Mouse (Mus musculus) limb, embryonic 11.5 days (tissue): Measurements from ENCODE around the gene Zfp280c. TPM values are rescaled to one million over a fixed set of nuclear protein-coding genes. Genes with fewer than 3 reads are reported as not detected.

Experiments
- ATAC-seq: fragments of 200-750 bp; cut with Nextera tagmentation; 2 replicates; pipeline ENCODE4 v1.8.0; 2017; ENCODE audit warnings: low read depth; ENCODE audit not compliant: insufficient number of reproducible peaks, low FRiP score, low TSS enrichment
- DNase-seq: peaks from one replicate; pipeline ENCODE4 v3.0.0-alpha.2; 2015; ENCODE audit warnings: low spot score
- H3K27ac ChIP-seq: fragments of 300-500 bp; sonication (generic); replicated peaks from 2 replicates; pipeline ENCODE4 v1.5.1; 2014; ENCODE audit warnings: low read depth, mild to moderate bottlenecking, low read length
- H3K27me3 ChIP-seq: fragments of 300-500 bp; sonication (generic); 2 replicates; pipeline ENCODE4 v1.6.1; 2014; ENCODE audit warnings: mild to moderate bottlenecking, low read length, mixed read lengths; ENCODE audit not compliant: control insufficient read depth, insufficient read depth
- H3K36me3 ChIP-seq: fragments of 300-500 bp; sonication (generic); 2 replicates; pipeline ENCODE4 v1.6.1; 2014; ENCODE audit warnings: mild to moderate bottlenecking, low read length, moderate library complexity, mixed read lengths; ENCODE audit not compliant: control insufficient read depth, insufficient read depth
- H3K4me1 ChIP-seq: fragments of 300-500 bp; sonication (generic); 2 replicates; pipeline ENCODE4 v1.6.1; 2014; ENCODE audit warnings: low read length, mixed read lengths; ENCODE audit not compliant: control insufficient read depth, insufficient read depth
- H3K4me2 ChIP-seq: fragments of 300-500 bp; sonication (generic); 2 replicates; pipeline ENCODE4 v1.6.1; 2014; ENCODE audit warnings: low read depth, mild to moderate bottlenecking, moderate library complexity; ENCODE audit not compliant: severe bottlenecking
- H3K4me3 ChIP-seq: fragments of 300-500 bp; sonication (generic); 2 replicates; pipeline ENCODE4 v1.5.1; 2014; ENCODE audit warnings: low read depth, low read length
- H3K9ac ChIP-seq: fragments of 300-500 bp; sonication (generic); 2 replicates; pipeline ENCODE4 v1.6.1; 2014; ENCODE audit warnings: mild to moderate bottlenecking, low read length
- H3K9me3 ChIP-seq: fragments of 300-500 bp; sonication (generic); 2 replicates; pipeline ENCODE4 v1.6.1; 2016; ENCODE audit warnings: low read length; ENCODE audit not compliant: control insufficient read depth
- WGBS: fragments of 180-500 bp; shearing (Covaris S2); extraction: QIAGEN DNeasy Blood & Tissue Kit; methylation state at CpG from one replicate; pipeline ENCODE4 v1.1.7; 2014; 5-methylcytosine and 5-hydroxymethylcytosine counted together
- polyA plus RNA-seq: library from polyadenylated mRNA; unstranded; fragments of >200 nt; fragmentation: Nextera tagmentation; extraction: Ambion mirVana; gene quantifications from 2 replicates; pipeline ENCODE4 v1.2.1, GENCODE M21; 2014

The Zfp280c gene
- polyA plus RNA-seq: 23.3 and 23.7 TPM in 2 replicates

GRCm38 (mm10) chrX:48594099-48594760 is at the start of gene Zfp280c:
Gene Zfp280c, minus strand, starts transcription at chrX:48594504.
- H3K4me1 ChIP-seq: no peaks in the 10 kb centered on the region
- no peaks in the 10 kb centered on the region for H3K36me3 ChIP-seq
- H3K9me3 ChIP-seq: no peaks in the 10 kb centered on the region
- DNase-seq: peak; percentile 75
- peak within 1 kb of the TSS; percentile 78 for H3K9ac ChIP-seq
- peak within 1 kb of the TSS; percentile 48 for H3K4me2 ChIP-seq
- WGBS: 19% methylated on average over 45 of the region's 45 CpGs
- no peaks in the 10 kb centered on the region for H3K27me3 ChIP-seq
- H3K27ac ChIP-seq: peak within 1 kb of the TSS; percentile 76
- ATAC-seq: peak; percentile 92
- H3K4me3 ChIP-seq: peak within 1 kb of the TSS; percentile 60

- H3K4me1 ChIP-seq: no peaks in the 10 kb centered on the region
- no peaks in the 10 kb centered on the region for H3K9me3 ChIP-seq
- no peak overlapping the region for H3K4me3 ChIP-seq
- DNase-seq (no peak), ATAC-seq (no peak)
- no peak overlapping the region for H3K4me2 ChIP-seq
- no peak overlapping the region for H3K9ac ChIP-seq
- no peaks in the 10 kb centered on the region for H3K27me3 ChIP-seq
- H3K27ac ChIP-seq: no peak overlapping the region
- WGBS: 66% methylated on average over 2 of the region's 2 CpGs
- no peaks in the 10 kb centered on the region for H3K36me3 ChIP-seq
Measured at GRCm38 (mm10) chrX:48637032-48637431, 42.7 kb upstream of the Zfp280c start.

GRCm38 (mm10) chrX:48624054-48624420 is 29.7 kb upstream of the Zfp280c start:
- DNase-seq (no peak), ATAC-seq (0 out of 2 replicates have a peak, but pooled peaks have one; percentile 31)
- peak overlapping the region; percentile 48 for H3K4me2 ChIP-seq
- no peaks in the 10 kb centered on the region for H3K36me3 ChIP-seq
- peak overlapping the region; percentile 5; the same call in 1 of the 2 replicates for H3K9ac ChIP-seq
- H3K27ac ChIP-seq: no peak overlapping the region
- H3K4me1 ChIP-seq: no peaks in the 10 kb centered on the region
- H3K27me3 ChIP-seq: no peaks in the 10 kb centered on the region
- peak overlapping the region; percentile 53 for H3K4me3 ChIP-seq
- 25% methylated on average over 9 of the region's 9 CpGs for WGBS
- no peaks in the 10 kb centered on the region for H3K9me3 ChIP-seq

- no peaks in the 10 kb centered on the region for H3K27me3 ChIP-seq
- peak within 1 kb of the TSS; percentile 48 for H3K4me2 ChIP-seq
- peak within 1 kb of the TSS; percentile 24 for H3K9ac ChIP-seq
- DNase-seq: peak; percentile 81
- H3K36me3 ChIP-seq: no peaks in the 10 kb centered on the region
- peak within 1 kb of the TSS; percentile 53 for H3K4me3 ChIP-seq
- H3K27ac ChIP-seq: peak within 1 kb of the TSS; percentile 43; the same call in 1 of the 2 replicates
- ATAC-seq: peak; percentile 89
- 15% methylated on average over 31 of the region's 38 CpGs for WGBS
- H3K4me1 ChIP-seq: no peaks in the 10 kb centered on the region
- no peaks in the 10 kb centered on the region for H3K9me3 ChIP-seq
Measured at GRCm38 (mm10) chrX:48623379-48624053, 29.2 kb upstream of the Zfp280c start, which contains the start of gene Slc25a14. Gene Slc25a14, plus strand, starts transcription at chrX:48623413.

- Histone ChIP-seq H3K4me1 (no peaks in the 10 kb centered on the region), H3K4me3 (peak overlapping the region; percentile 53), H3K27ac (peak overlapping the region; percentile 43; the same call in 1 of the 2 replicates), H3K9ac (no peak overlapping the region; the same call in 1 of the 2 replicates), H3K27me3 (no peaks in the 10 kb centered on the region), H3K36me3 (no peaks in the 10 kb centered on the region), H3K9me3 (no peaks in the 10 kb centered on the region), H3K4me2 (peak overlapping the region; percentile 39)
- ATAC-seq (no peak), DNase-seq (no peak)
- WGBS: 16% methylated on average over 4 of the region's 4 CpGs
Measured at GRCm38 (mm10) chrX:48623049-48623378, 28.7 kb upstream of the Zfp280c start.

GRCm38 (mm10) chrX:48604872-48605271 is 10.6 kb upstream of the Zfp280c start:
- Histone ChIP-seq H3K27me3 (no peaks in the 10 kb centered on the region), H3K4me1 (no peaks in the 10 kb centered on the region), H3K4me2 (no peak overlapping the region), H3K9ac (no peak overlapping the region), H3K9me3 (no peaks in the 10 kb centered on the region), H3K4me3 (no peak overlapping the region), H3K36me3 (no peaks in the 10 kb centered on the region), H3K27ac (no peak overlapping the region)
- DNase-seq: no peak
- 58% methylated on average over 2 of the region's 2 CpGs for WGBS
- ATAC-seq: no peak

GRCm38 (mm10) chrX:48596906-48597305 is 2.6 kb upstream of the Zfp280c start:
- no peak overlapping the region for H3K4me2 ChIP-seq
- no peaks in the 10 kb centered on the region for H3K9me3 ChIP-seq
- H3K36me3 ChIP-seq: no peaks in the 10 kb centered on the region
- no peaks in the 10 kb centered on the region for H3K4me1 ChIP-seq
- DNase-seq: no peak
- WGBS: 88% methylated on average over 5 of the region's 5 CpGs
- no peak overlapping the region for H3K4me3 ChIP-seq
- ATAC-seq: no peak
- H3K27ac ChIP-seq: no peak overlapping the region
- H3K27me3 ChIP-seq: no peaks in the 10 kb centered on the region
- H3K9ac ChIP-seq: no peak overlapping the region

GRCm38 (mm10) chrX:48596053-48596452 is 1.7 kb upstream of the Zfp280c start:
- H3K4me3 ChIP-seq: no peak overlapping the region
- no peaks in the 10 kb centered on the region for H3K36me3 ChIP-seq
- DNase-seq: no peak
- 76% methylated on average over 9 of the region's 9 CpGs for WGBS
- ATAC-seq: no peak
- no peak overlapping the region for H3K27ac ChIP-seq
- H3K9me3 ChIP-seq: no peaks in the 10 kb centered on the region
- H3K4me1 ChIP-seq: no peaks in the 10 kb centered on the region
- H3K27me3 ChIP-seq: no peaks in the 10 kb centered on the region
- H3K9ac ChIP-seq: no peak overlapping the region
- H3K4me2 ChIP-seq: no peak overlapping the region
